Mouse (Mus musculus): ENCODE results near the gene Rabl6.

GRCm38 (mm10) chr2:25620852-25621228 is 12.5 kb upstream of the Rabl6 start:
- TF ChIP-seq POLR2A (IDR thresholded peaks at IDR 0.05; ENCODE audit: borderline replicate concordance, control insufficient read depth, low read depth, low read length): no peak
- no peak for TF ChIP-seq CTCF (IDR thresholded peaks at IDR 0.05; ENCODE audit: control insufficient read depth, insufficient read depth, low read length)
